Mouse (Mus musculus) ovary, postnatal 14 days (tissue): ENCODE measurements around the gene Mlx.

Experiments
- DNase-seq: peaks from one replicate; pipeline ENCODE4 v3.0.0; 2022; ENCODE audit warnings: low spot score

Mlx gene

DNA sequence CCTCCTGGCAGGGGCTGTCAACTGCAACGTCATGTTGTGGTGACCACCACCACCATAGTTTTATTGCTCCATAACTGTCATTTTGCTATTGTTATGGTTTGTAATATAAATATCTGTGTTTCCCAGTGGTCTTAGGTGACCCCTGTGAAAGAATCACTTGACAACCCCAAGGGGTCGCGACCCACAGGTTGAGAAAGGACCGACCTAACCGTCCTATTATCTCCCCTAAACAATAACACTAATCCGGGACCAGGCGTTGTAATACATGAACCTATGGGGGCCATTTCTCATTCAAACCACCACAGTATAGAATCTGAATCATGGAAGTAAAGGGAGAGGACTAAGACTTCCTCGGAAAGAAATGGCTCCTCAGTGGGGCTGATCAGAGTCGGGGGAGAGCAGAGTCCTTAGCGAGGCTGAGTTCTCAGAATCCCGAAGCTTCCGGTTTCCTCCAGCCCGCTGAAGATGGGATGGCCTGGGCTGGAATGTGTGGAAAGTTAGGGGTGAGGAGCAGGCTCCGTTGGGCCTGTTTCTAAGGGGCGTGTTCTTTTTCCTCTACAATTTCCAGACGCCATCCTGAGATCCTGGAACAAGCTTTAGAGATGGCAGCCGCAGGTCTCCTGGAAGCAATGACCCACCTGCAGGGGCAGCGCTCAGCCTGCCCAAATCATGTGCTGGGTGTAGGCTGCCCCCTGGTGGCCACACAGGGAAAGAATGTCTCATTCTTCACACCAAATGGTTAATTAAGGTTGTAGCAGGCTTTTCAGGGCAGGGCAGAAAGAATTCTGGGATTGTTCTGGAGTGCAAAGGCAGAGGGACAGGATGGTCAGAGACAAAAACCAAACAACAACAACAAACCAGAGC lies 20.3 kb upstream of the Mlx start:
- peak; percentile 80 for DNase-seq

GRCm38 (mm10) chr11:101069391-101070188 lies 17.5 kb upstream of the Mlx start, which contains the start of gene Naglu:
Naglu (plus strand) TSS chr11:101070012.
- peak; percentile 87 for DNase-seq

DNA sequence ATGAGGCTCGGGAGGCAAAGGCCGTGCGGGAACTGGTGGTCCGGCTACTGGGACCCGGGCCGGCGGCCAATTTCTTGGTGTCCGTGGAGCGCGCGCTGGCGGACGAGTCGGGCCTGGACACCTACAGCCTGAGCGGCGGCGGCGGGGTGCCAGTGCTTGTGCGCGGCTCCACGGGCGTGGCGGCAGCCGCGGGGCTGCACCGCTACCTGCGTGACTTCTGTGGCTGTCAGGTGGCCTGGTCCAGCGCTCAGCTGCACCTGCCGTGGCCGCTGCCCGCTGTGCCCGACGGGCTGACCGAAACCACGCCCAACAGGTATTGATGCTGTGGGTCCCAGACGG lies 16.9 kb upstream of the Mlx start:
- DNase-seq: no peak

DNA sequence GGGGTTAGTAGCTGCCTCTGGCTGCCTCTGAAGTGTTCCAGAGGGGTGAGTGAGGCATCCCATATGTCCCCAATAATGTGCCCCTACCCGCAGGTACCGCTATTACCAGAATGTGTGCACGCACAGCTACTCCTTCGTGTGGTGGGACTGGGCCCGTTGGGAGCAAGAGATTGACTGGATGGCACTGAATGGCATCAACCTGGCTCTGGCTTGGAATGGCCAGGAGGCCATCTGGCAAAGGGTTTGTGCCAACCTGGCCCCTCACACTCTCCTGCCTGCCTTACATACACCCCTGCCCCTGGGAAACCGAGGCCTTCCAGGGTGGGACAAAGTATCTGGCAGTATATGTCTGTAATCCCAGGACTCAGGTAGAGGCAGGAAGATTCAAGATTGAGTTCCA lies 16.1 kb upstream of the Mlx start:
- DNase-seq: no peak

DNA sequence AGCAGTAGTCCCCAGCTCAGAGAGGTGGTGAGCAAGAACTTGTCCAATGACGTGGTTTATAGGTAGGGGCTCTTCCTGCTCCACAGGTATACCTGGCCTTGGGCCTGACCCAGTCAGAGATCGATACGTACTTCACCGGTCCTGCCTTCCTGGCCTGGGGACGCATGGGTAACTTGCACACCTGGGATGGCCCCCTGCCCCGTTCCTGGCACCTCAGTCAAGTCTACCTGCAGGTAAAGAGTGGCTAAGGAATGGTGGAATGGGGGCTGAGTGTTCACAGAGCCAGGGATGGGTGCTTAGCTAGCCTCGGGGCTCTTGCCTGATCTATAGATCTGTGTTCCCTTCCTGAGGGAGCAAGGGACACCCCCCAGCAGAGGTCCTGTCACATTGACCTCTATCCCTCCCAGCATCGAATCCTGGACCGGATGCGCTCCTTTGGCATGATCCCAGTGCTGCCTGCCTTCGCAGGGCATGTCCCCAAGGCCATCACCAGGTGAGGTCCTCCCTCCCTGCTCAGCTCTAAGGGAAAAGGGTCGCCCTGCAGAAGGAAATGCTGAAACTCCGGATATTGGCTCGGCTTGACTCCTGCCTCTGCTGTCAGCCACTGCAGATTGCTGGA lies 15.2 kb upstream of the Mlx start:
- no peak for DNase-seq

- DNase-seq: no peak
These were observed 9.0 kb upstream of the Mlx start, which contains the start of gene Hsd17b1 for GRCm38 (mm10) chr11:101078121-101078520. Hsd17b1 (plus strand) TSS chr11:101078411.

DNA sequence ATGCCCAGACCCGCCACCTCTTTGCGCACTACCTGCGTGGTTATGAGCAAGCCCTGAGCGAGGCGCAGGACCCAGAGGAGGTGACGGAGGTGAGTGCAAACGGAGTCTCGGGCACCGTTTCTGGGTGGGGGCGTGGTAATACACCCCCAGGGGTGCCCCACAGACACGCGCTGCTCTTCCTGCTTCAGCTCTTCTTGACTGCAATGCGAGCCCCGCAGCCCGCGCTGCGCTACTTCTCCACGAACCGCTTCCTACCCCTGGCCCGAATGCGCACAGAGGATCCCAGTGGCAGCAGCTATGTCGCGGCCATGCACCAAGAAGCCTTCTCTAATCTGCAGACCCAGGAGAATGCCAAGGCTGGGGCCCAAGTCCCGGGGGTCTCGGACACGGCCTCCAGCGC lies 7.3 kb upstream of the Mlx start:
- DNase-seq: no peak

DNA sequence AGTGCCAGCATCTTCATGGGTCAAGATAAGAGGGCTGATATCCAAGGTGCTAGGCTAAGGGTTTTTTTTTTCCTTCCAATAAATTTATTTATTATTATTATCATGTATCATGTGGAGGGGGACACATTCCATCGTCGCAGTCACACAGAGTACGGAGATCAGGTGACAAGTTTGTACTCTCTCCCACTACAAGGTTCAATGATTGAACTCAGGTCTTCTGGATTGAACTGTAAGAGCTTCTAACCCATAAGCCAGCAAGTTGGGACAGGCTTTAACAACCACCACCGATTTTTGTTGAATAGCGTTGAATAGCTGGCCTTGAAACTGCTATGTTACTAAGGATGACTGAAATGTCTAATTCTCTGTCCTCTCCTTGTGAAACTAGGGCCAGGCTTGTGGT lies 6.7 kb upstream of the Mlx start:
- DNase-seq: no peak

DNA sequence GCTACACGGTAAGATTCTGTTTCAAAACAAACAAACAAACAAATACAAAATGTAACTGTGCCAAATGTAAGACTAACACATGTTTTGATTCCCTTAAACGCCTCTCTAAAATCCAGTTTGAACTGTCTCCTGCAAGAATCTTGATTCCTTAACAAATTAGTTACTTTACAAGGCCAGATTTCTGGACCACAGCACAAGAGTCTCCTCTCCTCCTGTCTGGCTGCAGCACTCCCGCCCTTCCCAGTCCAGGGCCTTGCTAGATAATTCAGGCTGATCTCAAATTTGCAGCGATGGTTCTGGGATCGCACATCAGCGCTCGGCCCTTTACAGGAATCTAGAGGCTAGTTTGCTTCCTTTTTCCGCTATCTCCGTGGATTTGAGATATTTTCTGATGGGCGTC lies 5.4 kb upstream of the Mlx start:
- DNase-seq: no peak

DNA sequence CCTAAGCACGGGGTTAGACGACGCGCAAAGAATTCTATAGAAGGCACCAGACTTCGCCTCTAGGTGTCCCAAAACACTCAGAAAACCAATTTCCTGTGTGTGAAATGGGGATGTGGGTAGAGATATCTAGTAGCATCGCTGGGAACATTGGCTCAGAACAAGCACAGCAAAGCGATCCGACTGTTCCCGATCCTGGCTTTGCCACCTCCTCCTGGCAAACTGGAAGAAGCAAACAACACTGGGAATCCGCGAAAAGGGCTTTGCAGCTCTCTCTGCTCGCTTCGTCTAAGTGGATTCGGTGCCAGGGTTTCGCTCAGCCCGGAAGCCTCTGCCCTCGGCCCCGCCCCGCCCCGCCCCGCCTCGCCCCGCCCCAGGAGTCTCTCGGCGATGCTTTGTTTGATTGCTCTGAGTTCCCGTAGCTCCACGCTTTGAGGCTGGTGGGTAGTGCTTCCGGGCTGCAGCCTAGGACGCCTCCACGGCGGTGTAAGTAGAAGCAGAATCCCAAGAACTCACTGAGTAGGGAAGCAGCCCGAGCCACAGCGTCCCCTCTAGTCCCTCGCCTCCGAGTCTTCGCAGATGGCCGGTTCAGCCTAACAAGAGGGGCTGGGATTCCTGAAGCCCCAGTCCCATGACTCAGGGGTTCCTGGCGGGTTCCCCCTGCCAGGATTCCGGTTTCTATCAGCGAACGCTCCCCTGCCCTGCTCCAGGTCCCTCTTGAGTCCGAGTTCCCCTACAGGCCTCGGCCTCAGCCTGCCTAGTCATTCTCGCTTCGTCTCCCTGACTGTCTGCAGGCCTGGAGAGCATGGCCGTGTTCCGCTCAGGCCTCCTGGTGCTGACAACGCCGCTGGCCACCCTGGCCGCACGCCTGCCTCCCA lies 4.6 kb upstream of the Mlx start, which contains the start of gene Coasy:
Gene Coasy, plus strand, starts transcription at position 358 of the 875 bp plus-strand sequence.
- DNase-seq: peak; percentile 73

DNA sequence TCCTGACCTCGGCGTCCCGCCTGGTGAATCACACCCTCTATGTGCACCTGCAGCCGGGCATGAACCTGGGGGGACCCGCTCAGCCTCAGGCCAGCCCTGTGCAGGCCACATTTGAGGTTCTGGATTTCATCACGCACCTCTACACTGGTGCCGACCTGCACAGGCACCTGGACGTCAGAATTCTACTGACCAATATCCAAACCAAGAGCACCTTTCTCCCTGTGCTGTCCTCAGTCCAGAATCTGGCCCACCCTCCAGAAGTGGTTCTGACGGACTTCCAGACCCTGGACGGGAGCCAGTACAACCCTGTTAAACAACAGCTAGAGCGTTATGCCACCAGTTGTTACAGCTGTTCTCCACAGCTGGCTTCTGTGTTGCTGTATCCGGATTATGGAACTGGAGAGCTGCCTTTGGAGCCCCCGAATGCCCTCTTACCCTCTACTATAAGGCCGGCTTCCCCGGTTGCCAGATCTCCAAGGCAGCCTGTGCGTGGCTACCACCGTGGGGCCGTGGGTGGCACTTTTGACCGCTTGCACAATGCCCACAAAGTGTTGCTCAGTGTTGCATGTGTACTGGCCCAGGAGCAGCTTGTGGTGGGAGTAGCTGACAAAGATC lies 3.9 kb upstream of the Mlx start:
- DNase-seq: no peak

GRCm38 (mm10) chr11:101084246-101084645 lies 2.8 kb upstream of the Mlx start:
- no peak for DNase-seq

DNA sequence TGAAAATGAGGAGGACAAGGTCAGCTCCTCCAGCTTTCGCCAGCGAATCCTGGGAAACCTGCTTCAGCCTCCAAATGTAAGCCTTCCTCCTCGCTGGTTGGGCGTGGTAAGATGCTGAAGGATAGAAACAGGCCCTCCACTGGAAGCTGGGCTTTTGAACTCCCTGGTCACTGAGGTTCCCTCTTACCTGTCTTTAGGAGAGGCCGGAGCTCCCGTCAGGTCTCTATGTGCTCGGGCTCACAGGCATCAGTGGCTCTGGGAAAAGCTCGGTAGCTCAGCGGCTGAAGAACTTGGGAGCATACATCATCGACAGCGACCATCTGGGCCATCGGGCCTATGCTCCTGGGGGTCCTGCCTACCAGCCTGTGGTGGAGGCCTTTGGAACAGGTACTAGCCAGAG lies 2.3 kb upstream of the Mlx start:
- DNase-seq: no peak

GRCm38 (mm10) chr11:101085617-101086322 lies 1.3 kb upstream of the Mlx start:
- no peak for DNase-seq

DNA sequence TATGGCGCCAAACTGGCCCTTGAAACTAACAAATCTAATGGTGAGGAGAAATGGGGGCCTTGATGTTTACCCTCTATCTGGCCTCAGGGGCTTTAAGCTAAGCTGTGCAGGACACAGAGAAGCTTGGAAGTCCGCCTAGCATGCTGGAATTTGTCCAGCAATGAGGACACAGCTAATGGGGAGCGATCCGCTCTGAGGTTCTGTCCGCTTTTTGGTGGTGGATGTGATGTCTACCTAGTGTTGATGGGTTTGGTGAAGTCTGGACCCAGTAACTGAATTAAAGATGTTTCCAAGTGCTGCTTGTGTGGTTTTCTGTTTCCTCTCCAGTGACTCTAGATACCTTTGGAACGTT lies 778 bp upstream of the Mlx start:
- DNase-seq: no peak

DNA sequence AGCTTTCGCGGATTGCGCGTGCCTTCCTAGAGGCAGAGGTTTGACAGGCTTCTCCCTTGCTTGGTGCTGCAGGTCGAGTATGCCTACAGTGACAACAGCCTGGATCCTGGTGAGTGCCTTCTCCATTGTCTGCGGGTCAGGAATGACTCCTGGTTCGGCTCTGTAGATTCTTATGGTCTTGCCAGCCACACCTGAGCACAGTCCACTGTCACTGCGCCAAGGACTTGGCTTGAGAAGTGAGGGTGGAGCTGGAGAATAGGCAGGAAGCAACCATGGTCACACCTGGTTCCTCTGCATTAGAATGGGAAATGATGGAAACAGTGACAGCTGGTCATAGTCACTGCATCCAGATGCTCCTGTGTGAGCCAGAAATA lies 592 bp downstream of the Mlx start:
- DNase-seq: no peak

GRCm38 (mm10) chr11:101089931-101090330 lies 2.9 kb downstream of the Mlx start:
- DNase-seq: no peak

- no peak for DNase-seq
These were observed 7.8 kb downstream of the Mlx start for GRCm38 (mm10) chr11:101094930-101095313.

- DNase-seq: peak; percentile 88
These were observed 8.4 kb downstream of the Mlx start, which contains the start of gene Psmc3ip for GRCm38 (mm10) chr11:101095314-101096024. Psmc3ip (minus strand) TSS chr11:101095436.

GRCm38 (mm10) chr11:101098231-101098630 lies 11.2 kb downstream of the Mlx start:
- DNase-seq: no peak
